Mouse (Mus musculus) brain, adult 2 months (tissue): Measurements from ENCODE around the gene Dcaf7.
A peak's percentile ranks its signal among the peaks of the same experiment; 100 is the strongest.
"Not testable (repeated sequence)": the region's sequence is repeated elsewhere in the genome, so short reads cannot be mapped to it uniquely, and the experiment has no call there.

ENCODE experiments used
- DNase-seq: peaks from one replicate; pipeline ENCODE4 v3.0.0; 2011; ENCODE audit warnings: low read depth, low spot score

The Dcaf7 gene

GRCm38 (mm10) chr11:106036548-106037417, at the start of gene Dcaf7:
Gene Dcaf7 (plus strand): TSS chr11:106036872.
- DNase-seq: peak; percentile 99

- no peak for DNase-seq
These were observed 49.2 kb upstream of the Dcaf7 start for GRCm38 (mm10) chr11:105987446-105987845.

DNA sequence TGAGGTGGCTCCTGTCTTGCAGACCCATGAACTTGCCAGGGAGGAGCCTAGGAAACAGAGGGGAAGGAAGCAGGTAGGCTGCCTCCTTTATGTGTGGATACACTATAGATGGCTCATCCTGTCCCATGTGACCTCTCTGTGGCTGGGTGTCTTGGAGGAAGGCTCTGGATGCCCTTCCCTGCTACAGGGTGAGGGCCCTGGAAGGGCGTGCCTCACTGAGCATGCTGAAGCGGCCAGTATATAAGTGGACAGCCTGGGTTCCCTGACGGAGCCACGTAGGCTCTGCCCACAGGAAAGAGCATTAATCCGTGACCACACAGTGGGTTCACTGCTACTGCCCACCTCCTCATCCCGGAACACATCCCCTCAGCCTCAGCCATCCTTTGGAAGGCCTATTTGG, 47.2 kb upstream of the Dcaf7 start:
- no peak for DNase-seq

GRCm38 (mm10) chr11:105990231-105990630, 46.4 kb upstream of the Dcaf7 start:
- DNase-seq: no peak

GRCm38 (mm10) chr11:105994375-105994774, 42.3 kb upstream of the Dcaf7 start, which contains the start of gene Ace3:
Gene Ace3 (plus strand): TSS chr11:105994675.
- no peak for DNase-seq

DNA sequence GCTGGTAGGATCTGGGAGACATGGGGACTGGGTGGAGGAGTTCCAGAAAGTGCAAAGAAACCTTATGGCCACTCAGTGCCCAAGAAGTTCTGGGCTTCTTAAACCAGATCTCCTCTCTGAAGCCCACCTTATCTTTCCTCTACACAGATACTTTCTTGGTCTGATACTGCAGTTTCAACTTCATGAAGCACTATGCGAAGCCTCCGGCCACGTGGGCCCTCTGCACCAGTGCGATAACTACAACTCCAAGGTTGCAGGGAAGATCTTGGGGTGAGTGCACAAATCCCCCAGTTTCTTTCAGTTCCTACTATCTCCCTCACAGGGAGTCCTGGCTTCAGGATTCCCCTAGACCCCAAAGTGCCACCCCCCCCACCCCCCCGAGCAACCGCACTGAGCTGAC, 36.6 kb upstream of the Dcaf7 start:
- no peak for DNase-seq

DNA sequence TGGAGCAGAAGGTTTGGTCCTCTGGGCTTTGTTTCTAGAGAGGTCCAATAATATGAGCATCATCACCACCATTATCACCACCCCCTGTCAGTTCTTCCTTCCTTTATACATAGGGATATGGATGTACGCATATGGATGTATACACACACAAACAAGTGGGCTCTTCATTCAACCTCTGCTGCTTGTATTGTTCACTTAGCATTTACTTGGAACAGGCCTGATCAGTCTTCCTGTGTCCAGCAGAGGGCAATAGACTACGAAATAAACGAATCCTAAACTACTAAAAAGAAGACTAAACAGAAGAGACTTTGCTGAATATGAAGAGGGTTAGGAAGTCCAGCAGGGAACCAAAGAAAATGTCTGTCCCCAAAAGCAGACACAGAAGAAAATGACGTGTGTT, 35.0 kb upstream of the Dcaf7 start:
- DNase-seq: peak; percentile 67

DNA sequence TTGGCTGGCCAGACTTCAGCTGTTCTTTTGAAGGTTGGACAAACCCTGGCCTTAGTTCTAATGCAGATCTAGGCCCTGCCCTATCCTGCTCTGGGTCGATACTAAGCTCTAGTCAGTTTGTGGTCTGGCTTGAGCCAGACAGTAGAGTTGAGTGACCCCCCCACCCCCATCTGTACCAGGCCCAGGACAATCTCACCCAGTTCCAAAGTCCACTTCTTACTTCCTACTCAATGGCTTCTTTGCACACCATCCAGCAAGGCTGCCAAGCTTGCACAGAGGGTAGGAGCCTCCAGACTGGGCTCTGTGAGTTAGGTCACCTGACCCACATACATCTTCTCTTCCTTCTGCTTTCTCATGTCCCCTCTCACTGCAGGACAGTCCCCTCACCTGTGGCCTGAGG, 32.1 kb upstream of the Dcaf7 start:
- DNase-seq: no peak

GRCm38 (mm10) chr11:106005970-106006369, 30.7 kb upstream of the Dcaf7 start:
- no peak for DNase-seq

GRCm38 (mm10) chr11:106007821-106008220, 28.9 kb upstream of the Dcaf7 start, which contains the start of gene Kcnh6:
Gene Kcnh6 (plus strand): TSS chr11:106008124.
- DNase-seq: peak; percentile 20

- DNase-seq: no peak
These were observed 24.0 kb upstream of the Dcaf7 start for GRCm38 (mm10) chr11:106012711-106013110.

DNA sequence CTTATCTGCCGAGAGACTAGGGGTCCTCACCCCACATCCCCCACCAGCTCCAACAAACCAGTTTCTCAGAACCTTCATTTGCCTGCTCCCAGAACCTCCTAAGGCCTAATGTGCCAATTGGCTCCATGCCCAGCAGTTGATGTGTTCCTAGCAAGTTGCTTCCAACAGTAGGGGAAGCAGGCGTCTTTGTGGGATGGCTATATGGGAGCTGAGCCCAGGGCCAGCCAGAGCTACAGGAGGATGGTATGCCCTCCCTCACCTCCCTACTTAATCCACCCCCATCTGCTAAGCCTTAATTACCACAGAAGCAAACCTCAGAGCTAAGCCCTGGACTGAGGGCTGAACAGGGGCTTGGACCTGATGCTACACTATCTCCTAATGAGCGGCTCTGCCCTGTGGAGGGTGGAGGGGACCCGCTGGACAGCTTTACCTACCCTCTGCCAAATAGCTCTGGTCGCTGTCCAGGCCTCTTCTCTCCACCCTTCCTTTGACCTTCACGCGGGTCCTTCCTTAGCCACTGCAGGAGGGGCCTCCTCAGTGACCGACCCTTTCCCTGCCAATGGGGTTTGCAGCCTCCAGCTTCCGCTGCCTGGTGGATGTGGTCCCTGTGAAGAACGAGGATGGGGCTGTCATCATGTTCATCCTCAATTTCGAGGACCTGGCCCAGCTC, 23.0 kb upstream of the Dcaf7 start:
- DNase-seq: peak; percentile 87

DNA sequence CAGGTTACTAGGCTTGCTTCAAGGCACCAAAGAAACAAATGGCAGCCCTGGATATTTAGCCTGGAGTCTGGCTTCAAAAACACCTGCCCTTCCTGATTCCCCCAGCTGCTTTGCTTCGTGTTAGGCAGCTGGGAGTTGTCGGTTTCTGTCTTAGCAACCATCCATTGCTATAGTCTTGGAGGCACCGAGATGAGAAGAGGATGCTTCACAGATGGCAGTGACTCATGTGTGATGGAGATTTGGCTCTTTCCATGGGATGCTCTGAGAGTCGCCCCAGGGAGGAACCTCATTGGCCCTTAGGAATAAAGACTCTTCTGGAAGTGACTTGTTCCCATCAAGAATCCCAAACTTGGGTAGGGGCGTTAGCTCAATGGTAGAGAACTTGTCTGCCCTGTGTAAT, 20.2 kb upstream of the Dcaf7 start:
- DNase-seq: peak; percentile 80

DNA sequence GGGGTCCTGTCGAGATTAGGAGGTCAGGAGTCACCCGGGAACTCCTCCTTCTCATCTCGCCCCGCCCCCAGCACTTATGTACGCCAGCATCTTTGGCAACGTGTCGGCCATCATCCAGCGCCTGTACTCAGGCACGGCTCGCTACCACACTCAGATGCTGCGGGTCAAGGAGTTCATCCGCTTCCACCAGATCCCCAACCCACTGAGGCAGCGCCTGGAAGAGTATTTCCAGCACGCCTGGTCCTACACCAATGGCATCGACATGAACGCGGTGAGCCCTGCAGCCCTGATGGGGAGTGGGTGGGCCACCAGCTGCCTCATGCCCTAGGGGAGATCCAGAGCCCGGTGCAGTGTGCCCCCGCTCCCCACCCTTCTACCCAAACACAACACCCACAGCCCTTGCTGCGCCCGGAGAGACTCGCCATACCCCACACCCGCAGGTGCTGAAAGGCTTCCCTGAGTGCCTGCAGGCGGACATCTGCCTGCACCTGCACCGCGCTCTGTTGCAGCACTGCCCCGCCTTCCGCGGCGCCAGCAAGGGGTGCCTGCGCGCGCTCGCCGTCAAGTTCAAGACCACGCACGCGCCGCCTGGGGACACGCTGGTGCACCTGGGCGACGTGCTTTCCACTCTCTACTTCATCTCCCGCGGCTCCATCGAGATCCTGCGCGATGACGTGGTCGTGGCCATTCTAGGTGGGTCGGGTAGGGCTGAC, 16.5 kb upstream of the Dcaf7 start:
- peak; percentile 79 for DNase-seq

DNA sequence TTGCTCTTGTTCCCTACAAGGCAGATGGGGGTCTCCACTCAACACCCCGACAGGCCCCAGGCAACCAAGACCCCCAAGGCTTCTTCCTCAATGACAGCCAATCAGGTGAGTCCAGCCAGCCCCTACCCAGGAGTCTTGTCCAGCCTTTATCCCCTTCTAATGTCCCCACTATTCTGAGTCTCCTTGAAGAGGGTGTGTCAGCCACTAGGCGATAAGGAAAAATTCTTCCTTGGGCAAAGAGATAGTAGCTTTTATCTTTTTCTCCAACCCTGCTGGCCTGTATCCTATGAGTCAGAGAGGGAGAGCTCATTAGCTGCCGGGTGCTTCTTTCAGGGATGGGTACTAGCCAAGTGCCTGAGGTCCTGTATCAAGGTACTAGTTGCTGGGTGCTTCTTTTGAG, 10.9 kb upstream of the Dcaf7 start:
- DNase-seq: no peak

DNA sequence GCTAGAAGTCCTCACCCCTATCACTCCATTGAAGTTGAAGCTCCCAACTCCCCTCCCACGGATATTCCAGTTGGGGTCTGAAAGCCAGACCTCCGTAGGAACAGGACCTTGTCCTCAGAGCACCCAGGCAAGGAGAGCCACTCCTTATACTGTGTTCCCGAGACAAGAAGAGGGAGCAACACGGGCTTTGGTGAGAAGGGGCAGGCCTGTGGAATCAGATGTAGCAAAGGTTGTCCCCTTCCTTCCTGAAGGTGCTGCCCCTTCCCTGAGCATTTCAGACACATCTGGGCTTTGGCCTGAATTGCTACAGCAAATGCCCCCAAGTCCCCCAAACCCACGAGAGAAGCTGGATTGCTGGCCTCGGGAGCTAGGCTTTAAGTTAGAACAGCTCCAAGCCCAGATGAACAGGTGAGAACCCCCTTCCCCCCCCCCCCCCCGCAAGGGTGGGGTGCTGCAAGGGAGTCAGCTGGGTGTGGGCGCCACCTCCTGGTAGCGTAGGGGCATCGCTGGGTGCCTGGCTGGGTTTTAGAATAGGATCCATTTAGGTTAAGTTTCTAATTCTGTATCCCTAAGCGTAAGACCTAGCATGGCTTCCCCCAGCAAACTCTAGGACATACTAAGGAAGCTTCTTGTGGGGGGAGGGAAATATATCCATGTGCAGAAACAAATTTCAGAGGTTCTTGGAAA, 10.1 kb upstream of the Dcaf7 start:
- peak; percentile 81 for DNase-seq

- DNase-seq: no peak
These were observed 9.1 kb upstream of the Dcaf7 start for GRCm38 (mm10) chr11:106027607-106028006.

DNA sequence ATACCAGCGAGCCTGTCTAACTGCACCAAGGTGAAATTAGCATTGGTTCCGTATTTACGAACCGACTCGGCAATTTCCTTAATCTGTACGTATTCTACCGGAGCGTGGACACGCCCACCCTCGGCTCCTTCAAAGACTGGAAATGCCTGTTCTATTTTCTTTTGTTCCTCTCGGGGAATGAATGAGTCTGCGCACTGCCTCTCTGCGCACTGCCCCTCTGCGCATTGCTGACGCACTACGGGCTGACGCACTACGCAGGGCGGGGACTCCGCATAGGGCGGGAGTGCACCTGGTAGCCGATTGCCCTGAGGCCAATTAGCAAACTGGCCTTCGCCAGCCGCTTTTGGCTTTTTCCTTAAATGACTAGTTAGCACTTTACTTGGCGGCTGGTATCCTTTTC, 4.6 kb upstream of the Dcaf7 start:
- not testable (repeated sequence) for DNase-seq

DNA sequence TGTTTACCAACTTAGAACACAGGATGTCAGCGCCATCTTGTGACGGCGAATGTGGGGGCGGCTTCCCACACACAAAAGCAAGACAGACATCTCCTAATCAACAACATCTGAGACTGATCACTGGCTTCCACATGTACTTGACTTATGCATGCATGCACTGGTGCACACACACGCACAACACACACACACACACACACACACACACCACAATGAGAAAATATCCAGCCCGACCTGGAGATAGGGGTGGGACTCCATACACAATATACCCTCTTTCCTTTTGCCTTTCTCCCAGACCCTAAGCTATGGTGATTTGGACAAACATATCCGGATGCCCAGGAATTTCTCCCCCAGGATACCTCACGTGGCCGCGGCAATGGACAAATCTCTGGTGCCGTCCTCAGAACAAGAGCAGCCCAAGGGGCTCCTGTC, 3.2 kb upstream of the Dcaf7 start:
- peak; percentile 77 for DNase-seq

- no peak for DNase-seq
These were observed 1.7 kb upstream of the Dcaf7 start for GRCm38 (mm10) chr11:106034986-106035385.

GRCm38 (mm10) chr11:106037418-106037751, 713 bp downstream of the Dcaf7 start:
- peak; percentile 93 for DNase-seq

DNA sequence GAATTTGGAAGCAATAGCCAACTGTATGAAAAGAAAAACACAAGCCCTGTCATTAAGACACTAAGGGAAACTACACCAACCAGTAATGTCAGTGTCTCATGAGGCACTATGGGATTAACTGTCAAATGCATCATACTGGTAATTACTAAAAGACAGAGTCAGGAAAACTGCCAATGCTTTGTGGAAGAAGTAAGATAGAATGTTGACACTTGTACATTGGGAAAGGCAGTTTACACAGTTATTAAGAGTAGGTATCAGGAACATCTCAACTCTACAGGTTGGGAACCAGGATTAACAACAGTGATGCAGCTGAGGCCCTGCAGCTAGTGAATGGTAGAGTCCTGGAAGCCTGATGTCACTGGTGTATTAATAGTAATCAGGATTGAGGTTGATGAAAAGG, 7.7 kb downstream of the Dcaf7 start:
- DNase-seq: no peak
